Mouse (Mus musculus): ENCODE measurements around the gene Gm9821.

Gene Gm9821

GRCm38 (mm10) chr2:91921790-91922570 lies 23.5 kb upstream of the Gm9821 start:
- no peak for TF ChIP-seq GATA4 (IDR thresholded peaks at IDR 0.05; ENCODE audit: insufficient replicate concordance, low read length)

- no peak for TF ChIP-seq GATA4 (IDR thresholded peaks at IDR 0.05; ENCODE audit: insufficient replicate concordance, low read length)
These were observed 22.7 kb upstream of the Gm9821 start for GRCm38 (mm10) chr2:91922586-91923414.

- TF ChIP-seq GATA4 (IDR thresholded peaks at IDR 0.05; ENCODE audit: insufficient replicate concordance, low read length): no peak
These were observed 21.8 kb upstream of the Gm9821 start for GRCm38 (mm10) chr2:91923415-91924337.

- TF ChIP-seq GATA4 (IDR thresholded peaks at IDR 0.05; ENCODE audit: insufficient replicate concordance, low read length): no peak
These were observed 20.8 kb upstream of the Gm9821 start for GRCm38 (mm10) chr2:91924726-91925125.

GRCm38 (mm10) chr2:91925442-91925841 lies 20.1 kb upstream of the Gm9821 start:
- TF ChIP-seq GATA4 (IDR thresholded peaks at IDR 0.05; ENCODE audit: insufficient replicate concordance, low read length): no peak

GRCm38 (mm10) chr2:91926949-91927348 lies 18.6 kb upstream of the Gm9821 start, which contains the start of gene Chrm4:
Gene Chrm4, plus strand, starts transcription at chr2:91927249.
- TF ChIP-seq GATA4 (IDR thresholded peaks at IDR 0.05; ENCODE audit: insufficient replicate concordance, low read length): no peak

GRCm38 (mm10) chr2:91927826-91928533 lies 17.5 kb upstream of the Gm9821 start:
- TF ChIP-seq GATA4 (IDR thresholded peaks at IDR 0.05; ENCODE audit: insufficient replicate concordance, low read length): no peak

- TF ChIP-seq GATA4 (IDR thresholded peaks at IDR 0.05; ENCODE audit: insufficient replicate concordance, low read length): no peak
These were observed 16.8 kb upstream of the Gm9821 start for GRCm38 (mm10) chr2:91928534-91929350.

GRCm38 (mm10) chr2:91929455-91929854 lies 16.0 kb upstream of the Gm9821 start:
- TF ChIP-seq GATA4 (IDR thresholded peaks at IDR 0.05; ENCODE audit: insufficient replicate concordance, low read length): no peak

GRCm38 (mm10) chr2:91929936-91930335 lies 15.6 kb upstream of the Gm9821 start:
- no peak for TF ChIP-seq GATA4 (IDR thresholded peaks at IDR 0.05; ENCODE audit: insufficient replicate concordance, low read length)

- TF ChIP-seq GATA4 (IDR thresholded peaks at IDR 0.05; ENCODE audit: insufficient replicate concordance, low read length): no peak
These were observed 14.7 kb upstream of the Gm9821 start for GRCm38 (mm10) chr2:91930761-91931291.

- TF ChIP-seq GATA4 (IDR thresholded peaks at IDR 0.05; ENCODE audit: insufficient replicate concordance, low read length): no peak
These were observed 14.0 kb upstream of the Gm9821 start for GRCm38 (mm10) chr2:91931328-91932159.

Measured in liver, adult (tissue).